Mouse (Mus musculus) E14TG2a.4 (cell line): ENCODE measurements at regions not wholly inside any gene's neighbourhood (a gene's known extent, or its start where the extent isn't known, plus 50 kb on each side); places are given as distances from the start of the nearest gene placed in this dataset.
A peak's percentile ranks its signal among the peaks of the same experiment; 100 is the strongest.

Experiments
- H3K27me3 ChIP-seq: 2 replicates; pipeline ENCODE4 v1.6.1; 2014; ENCODE audit warnings: low read length, control low read depth; ENCODE audit not compliant: insufficient read depth
- H3K36me3 ChIP-seq: 2 replicates; pipeline ENCODE4 v1.6.1; 2014; ENCODE audit warnings: low read length, control low read depth; ENCODE audit not compliant: insufficient read depth
- H3K4me1 ChIP-seq: replicated peaks from 2 replicates; pipeline ENCODE4 v1.6.1; 2014; ENCODE audit warnings: low read depth, low read length, control low read depth
- H3K4me3 ChIP-seq: replicated peaks from 2 replicates; pipeline ENCODE4 v1.5.1; 2014; ENCODE audit warnings: mild to moderate bottlenecking, low read length
- H3K9me3 ChIP-seq: 2 replicates; pipeline ENCODE4 v1.6.1; 2014; ENCODE audit warnings: low read length, control low read depth
- CTCF ChIP-seq: conservative IDR thresholded peaks from 2 replicates; pipeline ENCODE4 v1.5.1; 2014; ENCODE audit warnings: low read length
- NANOG ChIP-seq: IDR thresholded peaks from 2 replicates; pipeline ENCODE4 v1.6.1; 2014; ENCODE audit warnings: borderline replicate concordance, low read length, mixed read lengths
- POU5F1 ChIP-seq: IDR thresholded peaks from 2 replicates; pipeline ENCODE4 v1.6.1; 2014; ENCODE audit warnings: low read length, borderline replicate concordance

GRCm38 (mm10) chr16:30118876-30119275 lies 54.7 kb downstream of the Hes1 start:
- Histone ChIP-seq H3K4me1 (peaks cover 55% of the 10 kb centered on the region), H3K4me3 (no peak overlapping the region), H3K9me3 (no peaks in the 10 kb centered on the region), H3K27me3 (peaks cover 48% of the 10 kb centered on the region), H3K36me3 (no peaks in the 10 kb centered on the region)
- TF ChIP-seq CTCF (no peak), POU5F1 (no peak)

DNA sequence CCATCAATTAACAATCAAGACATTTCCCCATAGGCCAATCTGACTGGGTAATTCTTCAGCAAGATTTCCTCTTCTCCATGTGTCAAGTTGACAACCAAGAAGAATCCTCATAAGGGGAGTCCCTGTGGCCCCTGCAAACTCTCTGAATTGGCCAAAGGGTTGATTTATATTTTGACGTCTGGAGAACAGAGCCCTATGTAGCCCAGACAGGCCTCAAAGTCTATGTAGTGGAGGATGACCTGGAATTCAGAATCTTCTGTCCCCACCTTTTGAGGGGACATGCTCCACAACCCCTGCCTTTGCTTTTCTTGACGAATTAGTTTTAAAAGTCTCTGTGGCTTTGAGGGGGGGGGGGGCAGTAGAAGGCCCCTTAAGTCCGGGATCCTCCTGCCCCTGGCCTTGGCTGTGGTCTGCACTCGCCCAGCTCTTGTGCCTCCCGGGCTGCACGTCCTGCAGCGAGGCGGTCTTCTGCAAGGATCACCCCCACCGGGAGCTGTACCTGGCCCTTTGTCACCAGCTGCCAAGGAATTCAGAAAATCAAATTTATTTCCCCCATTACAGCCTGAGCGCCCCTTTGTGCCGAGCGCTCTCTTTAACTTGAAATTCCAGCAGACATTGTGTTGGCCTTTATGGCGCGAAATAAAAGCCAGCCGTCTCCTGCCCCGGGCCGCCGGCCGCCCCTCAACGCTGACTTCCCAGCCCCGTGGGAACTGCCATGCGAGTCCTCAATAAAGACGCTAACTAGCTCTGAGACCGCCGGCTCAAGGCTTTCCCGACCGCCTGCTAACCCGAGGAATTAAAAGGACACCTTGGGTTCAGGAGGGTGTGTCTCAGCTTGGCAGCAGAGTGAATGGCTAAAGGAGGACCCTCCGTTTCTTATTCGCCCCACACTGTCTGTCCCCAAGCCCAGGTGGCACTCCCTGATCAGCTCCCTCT lies 56.4 kb downstream of the Hes1 start:
- H3K9me3 ChIP-seq: no peaks in the 10 kb centered on the region
- no peaks in the 10 kb centered on the region for H3K36me3 ChIP-seq
- peaks cover 52% of the 10 kb centered on the region for H3K4me1 ChIP-seq
- peak overlapping the region; percentile 39 for H3K4me3 ChIP-seq
- TF ChIP-seq CTCF (no peak), NANOG (no peak), POU5F1 (no peak)
- H3K27me3 ChIP-seq: peaks cover 51% of the 10 kb centered on the region

DNA sequence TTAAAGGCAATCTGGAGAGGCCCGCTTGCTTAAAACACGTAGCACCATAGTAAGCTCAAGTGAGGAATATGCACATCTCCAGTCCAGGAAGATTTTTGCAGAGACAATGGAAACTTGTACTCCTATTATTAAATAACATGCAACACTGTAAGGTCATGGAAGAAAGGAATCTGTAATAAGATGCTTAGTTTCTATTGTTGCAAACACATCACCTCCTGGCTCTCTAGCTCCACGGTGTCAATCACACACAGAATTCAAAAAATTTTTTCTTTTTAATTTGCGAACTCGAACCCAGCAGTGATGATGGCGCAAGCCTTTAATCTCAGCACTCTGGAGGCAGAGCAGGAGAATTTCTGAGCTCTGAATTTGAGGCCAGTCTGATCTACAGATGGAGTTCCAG lies 57.4 kb downstream of the Hes1 start:
- no peak for TF ChIP-seq NANOG
- peaks cover 45% of the 10 kb centered on the region for H3K4me1 ChIP-seq
- no peaks in the 10 kb centered on the region for H3K9me3 ChIP-seq

DNA sequence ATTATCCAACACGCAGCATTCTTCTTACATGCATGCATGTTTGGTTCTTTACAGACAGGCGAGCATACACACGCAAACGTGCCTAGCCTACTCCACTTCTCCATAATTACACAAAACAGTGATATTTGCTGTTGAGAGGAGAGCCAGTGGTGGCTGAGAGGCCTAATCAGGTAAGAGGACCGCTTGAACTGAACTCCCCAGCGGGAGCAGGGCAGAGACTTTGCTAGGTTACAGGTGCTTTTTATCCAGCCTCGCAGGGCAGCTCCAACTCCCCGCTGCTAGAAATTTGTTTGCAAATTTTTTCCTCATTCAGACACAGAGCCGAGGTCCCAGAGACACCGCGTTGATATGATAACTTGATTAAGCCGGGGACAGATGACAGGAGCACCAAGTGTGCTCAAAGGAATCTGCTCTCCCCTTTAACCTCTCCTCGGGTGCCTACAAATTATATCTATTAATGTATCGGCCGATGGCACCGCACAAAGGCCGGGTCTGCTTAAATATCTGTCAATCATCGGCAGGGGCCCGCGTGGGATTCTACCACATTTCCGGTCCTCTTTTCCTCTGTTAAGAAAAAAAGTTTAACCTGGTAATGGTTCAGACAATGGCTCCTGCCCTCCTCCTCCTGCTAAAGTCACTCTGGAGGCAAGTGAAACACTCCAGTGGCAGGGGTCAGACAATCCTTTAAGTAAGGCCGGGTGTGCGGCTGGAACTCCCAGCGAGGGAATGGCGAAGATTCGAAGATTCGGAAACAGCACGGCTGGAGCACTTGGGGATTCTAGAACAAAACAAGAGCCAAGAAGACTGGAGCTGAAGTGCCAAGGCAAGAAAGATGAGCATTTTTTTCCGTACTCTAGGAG lies 58.3 kb downstream of the Hes1 start:
- no peaks in the 10 kb centered on the region for H3K36me3 ChIP-seq
- H3K4me1 ChIP-seq: peaks cover 49% of the 10 kb centered on the region
- H3K27me3 ChIP-seq: peaks cover 51% of the 10 kb centered on the region
- peak overlapping the region; percentile 23; the same call in 1 of the 2 replicates for H3K4me3 ChIP-seq
- TF ChIP-seq NANOG (no peak), POU5F1 (no peak), CTCF (no peak)
- 0 out of 2 replicates have a peak, but pooled peaks cover 2% of the 10 kb centered on the region for H3K9me3 ChIP-seq

More for the DNA sequence above, 57.4 kb downstream of the Hes1 start:
- H3K36me3 ChIP-seq: no peaks in the 10 kb centered on the region
- peaks cover 51% of the 10 kb centered on the region for H3K27me3 ChIP-seq
- no peak overlapping the region for H3K4me3 ChIP-seq

DNA sequence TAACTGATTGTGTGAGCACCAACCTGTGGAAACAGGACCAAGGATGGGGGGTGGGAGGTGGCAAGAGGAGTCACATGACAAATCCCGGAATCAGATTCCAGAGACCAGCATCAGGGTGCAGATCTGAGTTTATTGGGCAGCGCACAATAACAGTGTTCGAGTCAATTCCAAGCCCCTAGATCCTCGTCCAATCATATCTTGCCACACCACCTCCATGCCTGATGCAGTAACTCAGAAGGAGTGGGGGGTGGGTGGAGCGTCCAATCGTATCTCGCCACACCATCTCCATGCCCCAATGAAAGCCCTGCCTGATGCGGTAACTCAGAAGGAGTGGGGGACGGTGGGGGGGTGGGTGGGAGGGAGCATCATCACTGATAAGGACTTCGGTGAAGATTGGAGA lies 62.8 kb downstream of the Hes1 start:
- no peak overlapping the region for H3K4me3 ChIP-seq
- peaks cover 30% of the 10 kb centered on the region for H3K27me3 ChIP-seq
- no peaks in the 10 kb centered on the region for H3K36me3 ChIP-seq
- H3K4me1 ChIP-seq: peaks cover 50% of the 10 kb centered on the region
- H3K9me3 ChIP-seq: peaks cover 4% of the 10 kb centered on the region; the same call in 1 of the 2 replicates
- TF ChIP-seq CTCF (no peak), NANOG (no peak), POU5F1 (no peak)

DNA sequence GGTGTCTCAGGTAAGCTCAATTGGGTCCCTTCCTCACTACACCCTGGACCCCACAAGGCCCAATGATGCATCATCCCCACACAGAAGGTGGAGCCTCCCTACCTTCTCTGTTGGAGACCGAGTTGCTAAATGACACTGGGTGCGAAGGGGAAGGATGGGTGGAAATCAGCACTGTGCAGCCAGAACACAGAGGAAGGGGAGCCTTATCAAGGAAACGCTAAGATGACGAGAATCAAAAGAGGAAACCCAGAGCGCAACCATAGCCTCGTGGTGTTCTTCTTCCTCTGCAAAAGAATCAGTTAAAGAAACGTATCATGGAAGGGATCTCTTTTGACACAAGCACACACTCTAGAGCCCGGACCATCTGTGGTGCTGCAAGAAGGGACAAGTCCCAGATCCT lies 64.6 kb downstream of the Hes1 start:
- H3K36me3 ChIP-seq: no peaks in the 10 kb centered on the region
- TF ChIP-seq POU5F1 (no peak), NANOG (no peak), CTCF (no peak)

GRCm38 (mm10) chr16:30129218-30130112 lies 65.3 kb downstream of the Hes1 start:
- H3K36me3 ChIP-seq: no peaks in the 10 kb centered on the region
- H3K9me3 ChIP-seq: peaks cover 4% of the 10 kb centered on the region; the same call in 1 of the 2 replicates
- peaks cover 39% of the 10 kb centered on the region for H3K4me1 ChIP-seq
- TF ChIP-seq POU5F1 (no peak), NANOG (no peak), CTCF (no peak)
- H3K4me3 ChIP-seq: no peak overlapping the region
- peaks cover 9% of the 10 kb centered on the region for H3K27me3 ChIP-seq

More for the DNA sequence above, 64.6 kb downstream of the Hes1 start:
- Histone ChIP-seq H3K9me3 (peaks cover 4% of the 10 kb centered on the region; the same call in 1 of the 2 replicates), H3K4me3 (no peak overlapping the region), H3K27me3 (peaks cover 12% of the 10 kb centered on the region), H3K4me1 (peaks cover 39% of the 10 kb centered on the region)

- peaks cover 11% of the 10 kb centered on the region for H3K27me3 ChIP-seq
- H3K9me3 ChIP-seq: peaks cover 4% of the 10 kb centered on the region; the same call in 1 of the 2 replicates
- no peaks in the 10 kb centered on the region for H3K36me3 ChIP-seq
- H3K4me1 ChIP-seq: peaks cover 36% of the 10 kb centered on the region
- H3K4me3 ChIP-seq: no peak overlapping the region
- TF ChIP-seq CTCF (no peak), POU5F1 (no peak), NANOG (no peak)
These were observed 65.9 kb downstream of the Hes1 start for GRCm38 (mm10) chr16:30130113-30130471.
